Mouse (Mus musculus) kidney, embryonic 15.5 days (tissue): ENCODE measurements around the gene Kank2. TPM values are rescaled to one million over a fixed set of nuclear protein-coding genes. Genes with fewer than 3 reads are reported as not detected.

Source experiments
- ATAC-seq: fragments of 200-750 bp; cut with Nextera tagmentation; replicated peaks from 2 replicates; pipeline ENCODE4 v1.8.0; 2017; ENCODE audit warnings: moderate TSS enrichment; ENCODE audit not compliant: low FRiP score
- H3K27ac ChIP-seq: fragments of 300-500 bp; sonication (generic); 2 replicates; pipeline ENCODE4 v1.5.1; 2015; ENCODE audit warnings: mild to moderate bottlenecking, inconsistent platforms
- H3K27me3 ChIP-seq: fragments of 300-500 bp; sonication (generic); 2 replicates; pipeline ENCODE4 v1.6.1; 2015; ENCODE audit warnings: inconsistent platforms
- H3K36me3 ChIP-seq: fragments of 300-500 bp; sonication (generic); 2 replicates; pipeline ENCODE4 v1.6.1; 2015; ENCODE audit warnings: inconsistent platforms
- H3K4me1 ChIP-seq: fragments of 300-500 bp; sonication (generic); 2 replicates; pipeline ENCODE4 v1.6.1; 2015; ENCODE audit warnings: inconsistent platforms
- H3K4me2 ChIP-seq: fragments of 300-500 bp; sonication (generic); 2 replicates; pipeline ENCODE4 v1.6.1; 2015; ENCODE audit warnings: moderate library complexity, mild to moderate bottlenecking, inconsistent platforms
- H3K4me3 ChIP-seq: fragments of 300-500 bp; sonication (generic); replicated peaks from 2 replicates; pipeline ENCODE4 v1.5.1; 2015; ENCODE audit warnings: mild to moderate bottlenecking, inconsistent platforms
- H3K9ac ChIP-seq: fragments of 300-500 bp; sonication (generic); 2 replicates; pipeline ENCODE4 v1.6.1; 2015; ENCODE audit warnings: mild to moderate bottlenecking, inconsistent platforms
- H3K9me3 ChIP-seq: fragments of 300-500 bp; sonication (generic); replicated peaks from 2 replicates; pipeline ENCODE4 v1.6.1; 2016; ENCODE audit warnings: inconsistent platforms
- WGBS: fragments of 180-500 bp; shearing (Covaris S2); methylation state at CpG from one replicate; pipeline ENCODE4 v1.1.7; 2015; ENCODE audit warnings: mixed read lengths; 5-methylcytosine and 5-hydroxymethylcytosine counted together
- polyA plus RNA-seq: library from polyadenylated mRNA; unstranded; fragments of >200 nt; fragmentation: Nextera tagmentation; extraction: Ambion mirVana; gene quantifications from 2 replicates; pipeline ENCODE4 v1.2.1, GENCODE M21; 2015

Kank2 gene
- polyA plus RNA-seq, 1 experiment from 2014 or later: 23.2 TPM

DNA sequence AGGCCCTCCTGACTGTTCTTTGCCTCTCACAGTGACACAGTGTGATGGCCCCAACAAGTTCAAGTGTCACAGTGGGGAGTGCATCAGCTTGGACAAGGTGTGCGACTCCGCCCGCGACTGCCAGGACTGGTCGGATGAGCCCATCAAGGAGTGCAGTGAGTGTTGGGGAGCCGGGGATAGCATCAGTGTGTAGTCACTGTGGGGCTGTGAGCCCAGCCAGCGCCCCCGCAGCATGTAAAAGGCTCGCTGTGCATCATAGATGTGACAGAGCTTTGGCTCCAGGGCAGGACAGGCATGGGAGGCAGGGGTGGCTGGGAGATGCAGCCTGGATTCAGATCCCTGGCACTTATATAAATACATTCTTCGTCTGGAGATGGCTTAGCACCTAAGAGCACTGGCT is 61.4 kb downstream of the Kank2 start:
- 91% methylated on average over 10 of the region's 10 CpGs for WGBS
- Histone ChIP-seq H3K4me1 (0 out of 2 replicates have a peak, but pooled peaks cover 6% of the 10 kb centered on the region), H3K4me2 (no peak overlapping the region), H3K9me3 (no peaks in the 10 kb centered on the region), H3K4me3 (no peak overlapping the region), H3K27ac (0 out of 2 replicates have a peak overlapping the region, but pooled peaks have one; percentile 51), H3K9ac (no peak overlapping the region), H3K36me3 (peaks cover 98% of the 10 kb centered on the region), H3K27me3 (no peaks in the 10 kb centered on the region)
- ATAC-seq: no peak

DNA sequence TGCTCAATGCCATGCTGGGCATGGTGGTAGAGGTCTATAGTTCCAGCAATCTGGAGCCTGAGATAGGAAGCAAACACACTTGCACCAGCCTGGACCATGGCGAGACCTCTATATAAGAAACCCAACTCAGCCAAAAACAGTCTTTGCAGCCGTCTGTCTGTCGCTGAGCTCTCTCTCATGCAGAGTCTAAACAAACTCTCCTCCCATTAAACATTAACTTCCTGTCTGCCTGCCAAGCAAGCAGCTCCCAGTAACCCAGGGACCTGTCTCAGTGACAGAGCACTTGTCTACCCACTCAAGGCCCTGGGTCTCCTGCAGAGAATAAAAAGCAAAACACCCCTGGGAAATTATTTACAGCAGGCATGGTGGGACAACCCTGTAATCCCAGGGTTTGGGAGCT is 62.0 kb downstream of the Kank2 start:
- H3K27ac ChIP-seq: peak overlapping the region; percentile 51; the same call in 1 of the 2 replicates
- no peak overlapping the region for H3K4me2 ChIP-seq
- no peaks in the 10 kb centered on the region for H3K9me3 ChIP-seq
- no peak for ATAC-seq
- 0 out of 2 replicates have a peak, but pooled peaks cover 6% of the 10 kb centered on the region for H3K4me1 ChIP-seq
- 64% methylated on average over 3 of the region's 3 CpGs for WGBS
- peaks cover 98% of the 10 kb centered on the region for H3K36me3 ChIP-seq
- no peak overlapping the region for H3K9ac ChIP-seq
- H3K4me3 ChIP-seq: no peak overlapping the region
- no peaks in the 10 kb centered on the region for H3K27me3 ChIP-seq

DNA sequence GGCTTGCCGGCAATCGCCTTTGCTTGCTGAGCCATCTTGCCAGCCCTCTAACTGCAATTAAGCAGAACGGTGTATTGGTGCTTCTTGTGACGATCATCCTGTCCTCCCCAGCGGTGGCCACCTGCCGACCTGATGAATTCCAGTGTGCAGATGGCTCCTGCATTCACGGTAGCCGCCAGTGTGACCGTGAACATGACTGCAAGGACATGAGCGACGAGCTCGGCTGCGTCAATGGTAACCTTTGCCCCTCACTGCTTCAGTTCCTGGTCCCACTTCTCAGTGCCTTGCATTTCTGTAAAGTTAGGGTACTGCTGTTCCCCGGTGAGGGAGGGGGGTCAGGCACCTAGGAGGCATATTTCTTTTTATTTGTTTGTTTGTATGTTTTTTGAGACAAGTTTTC is 63.4 kb downstream of the Kank2 start:
- Histone ChIP-seq H3K36me3 (peaks cover 91% of the 10 kb centered on the region), H3K4me3 (no peak overlapping the region), H3K27ac (no peak overlapping the region), H3K9ac (no peak overlapping the region), H3K9me3 (no peaks in the 10 kb centered on the region), H3K27me3 (no peaks in the 10 kb centered on the region), H3K4me2 (no peak overlapping the region), H3K4me1 (0 out of 2 replicates have a peak, but pooled peaks cover 12% of the 10 kb centered on the region)
- no peak for ATAC-seq
- 87% methylated on average over 14 of the region's 14 CpGs for WGBS

DNA sequence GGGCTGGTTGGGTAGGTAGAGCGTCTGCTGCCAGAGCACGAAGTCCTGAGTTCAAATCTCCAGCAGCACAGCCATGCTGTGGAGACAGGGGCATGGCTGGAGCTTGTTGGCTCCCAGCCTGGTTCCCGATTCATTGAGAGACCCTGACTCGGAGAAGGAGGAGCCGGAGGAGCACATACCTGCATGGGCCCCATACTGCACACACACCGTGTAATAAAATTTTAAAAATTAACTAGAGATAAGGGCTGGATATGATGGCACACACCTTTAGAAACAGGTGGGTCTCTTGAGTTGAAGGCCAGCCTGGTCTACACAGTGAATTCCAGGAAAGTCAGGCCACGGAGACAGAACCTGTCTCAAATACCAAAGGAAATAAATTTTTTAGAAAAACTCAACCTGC is 64.6 kb downstream of the Kank2 start:
- H3K9me3 ChIP-seq: no peaks in the 10 kb centered on the region
- no peak overlapping the region for H3K4me3 ChIP-seq
- no peak overlapping the region for H3K27ac ChIP-seq
- no peak overlapping the region for H3K4me2 ChIP-seq
- no peak overlapping the region for H3K9ac ChIP-seq
- peaks cover 83% of the 10 kb centered on the region for H3K36me3 ChIP-seq
- no peaks in the 10 kb centered on the region for H3K27me3 ChIP-seq
- 93% methylated on average over 7 of the region's 7 CpGs for WGBS
- peaks cover 23% of the 10 kb centered on the region for H3K4me1 ChIP-seq
- no peak for ATAC-seq

DNA sequence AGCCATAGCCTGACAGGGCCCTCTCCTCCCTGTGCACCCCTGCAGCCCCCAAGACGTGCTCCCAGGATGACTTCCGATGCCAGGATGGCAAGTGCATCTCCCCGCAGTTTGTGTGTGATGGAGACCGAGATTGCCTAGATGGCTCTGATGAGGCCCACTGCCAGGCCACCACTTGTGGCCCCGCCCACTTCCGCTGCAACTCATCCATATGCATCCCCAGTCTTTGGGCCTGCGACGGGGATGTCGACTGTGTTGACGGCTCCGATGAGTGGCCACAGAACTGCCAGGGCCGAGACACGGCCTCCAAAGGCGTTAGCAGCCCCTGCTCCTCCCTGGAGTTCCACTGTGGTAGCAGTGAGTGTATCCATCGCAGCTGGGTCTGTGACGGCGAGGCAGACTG is 65.1 kb downstream of the Kank2 start:
- peaks cover 26% of the 10 kb centered on the region for H3K4me1 ChIP-seq
- no peak for ATAC-seq
- H3K4me2 ChIP-seq: no peak overlapping the region
- H3K27me3 ChIP-seq: no peaks in the 10 kb centered on the region
- no peak overlapping the region for H3K9ac ChIP-seq
- peaks cover 80% of the 10 kb centered on the region for H3K36me3 ChIP-seq
- no peak overlapping the region for H3K27ac ChIP-seq
- H3K9me3 ChIP-seq: no peaks in the 10 kb centered on the region
- H3K4me3 ChIP-seq: no peak overlapping the region
- WGBS: 96% methylated on average over 17 of the region's 17 CpGs

DNA sequence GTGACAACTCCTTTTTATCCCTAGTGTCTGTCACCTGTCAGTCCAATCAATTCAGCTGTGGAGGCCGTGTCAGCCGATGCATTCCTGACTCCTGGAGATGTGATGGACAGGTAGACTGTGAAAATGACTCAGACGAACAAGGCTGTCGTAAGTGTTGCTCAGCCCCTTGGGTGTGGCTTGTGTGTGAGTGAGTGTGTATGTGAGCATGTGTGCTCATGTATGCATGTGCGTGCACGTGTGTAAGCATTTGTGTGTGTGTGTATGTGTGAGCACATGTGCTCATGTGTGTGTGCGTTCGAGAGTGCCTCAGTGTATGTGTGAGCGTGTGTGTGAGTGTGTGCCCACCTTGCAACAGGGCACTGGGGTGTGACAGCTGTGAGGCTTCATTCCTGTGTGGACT is 66.3 kb downstream of the Kank2 start:
- H3K9me3 ChIP-seq: no peaks in the 10 kb centered on the region
- H3K27me3 ChIP-seq: no peaks in the 10 kb centered on the region
- no peak for ATAC-seq
- H3K27ac ChIP-seq: no peak overlapping the region
- H3K36me3 ChIP-seq: peaks cover 71% of the 10 kb centered on the region
- peaks cover 34% of the 10 kb centered on the region for H3K4me1 ChIP-seq
- no peak overlapping the region for H3K4me2 ChIP-seq
- 94% methylated on average over 9 of the region's 9 CpGs for WGBS
- no peak overlapping the region for H3K4me3 ChIP-seq
- no peak overlapping the region for H3K9ac ChIP-seq

DNA sequence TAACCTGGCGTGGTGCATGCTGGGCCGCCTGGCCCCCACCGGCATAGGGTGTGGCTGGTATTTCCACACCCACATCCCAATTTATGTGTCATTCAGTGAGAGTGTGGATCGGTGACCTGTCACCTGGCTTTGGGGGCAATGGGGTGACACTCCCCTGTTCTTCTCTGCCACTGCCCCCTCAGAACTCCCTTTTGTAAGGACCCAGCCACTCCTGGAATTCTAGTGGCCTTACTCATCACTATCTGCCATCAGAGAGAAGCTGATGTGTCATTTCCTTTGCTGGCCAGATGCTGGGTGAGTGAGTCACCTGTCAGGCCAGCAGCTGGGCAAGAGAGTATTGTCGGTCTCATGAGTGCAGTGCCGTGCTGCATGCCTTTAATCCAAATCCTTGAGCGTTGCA is 69.3 kb downstream of the Kank2 start:
- Histone ChIP-seq H3K36me3 (peaks cover 57% of the 10 kb centered on the region), H3K9me3 (no peaks in the 10 kb centered on the region), H3K4me2 (no peak overlapping the region), H3K4me1 (peaks cover 57% of the 10 kb centered on the region), H3K4me3 (no peak overlapping the region), H3K27me3 (no peaks in the 10 kb centered on the region), H3K9ac (no peak overlapping the region), H3K27ac (0 out of 2 replicates have a peak overlapping the region, but pooled peaks have one; percentile 18)
- whole genome bisulfite sequencing: 80% methylated on average over 7 of the region's 7 CpGs
- no peak for ATAC-seq

DNA sequence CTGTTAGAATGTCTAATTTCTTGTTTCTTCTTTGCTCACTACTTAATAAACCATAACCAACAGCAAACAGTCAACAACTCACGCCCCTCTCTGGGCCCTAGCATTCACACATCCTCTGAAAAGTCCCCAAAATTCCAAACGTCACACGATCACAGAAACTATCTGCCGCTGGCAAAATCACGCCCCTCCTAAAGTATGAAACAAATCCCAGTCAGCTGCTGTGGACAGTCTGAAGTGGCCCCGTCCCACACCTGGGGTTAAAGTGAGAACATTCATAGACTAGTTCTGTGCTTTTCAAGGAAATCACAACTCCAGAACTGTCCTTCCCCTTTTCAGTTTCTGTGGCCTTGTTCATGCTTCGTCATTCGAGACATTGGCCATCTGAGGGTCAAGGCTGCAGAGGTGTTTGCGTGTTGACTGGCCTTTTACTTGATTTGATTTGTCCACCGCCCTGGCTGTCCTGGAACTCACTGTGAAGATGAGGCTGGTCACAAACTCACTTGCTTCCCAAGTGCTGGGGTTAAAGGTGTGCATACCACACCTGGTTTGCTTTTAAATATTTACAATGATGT is 70.2 kb downstream of the Kank2 start:
- H3K36me3 ChIP-seq: peaks cover 48% of the 10 kb centered on the region
- no peaks in the 10 kb centered on the region for H3K27me3 ChIP-seq
- H3K27ac ChIP-seq: no peak overlapping the region
- H3K4me1 ChIP-seq: peaks cover 57% of the 10 kb centered on the region
- WGBS: 85% methylated on average over 10 of the region's 10 CpGs
- no peak for ATAC-seq
- no peaks in the 10 kb centered on the region for H3K9me3 ChIP-seq
- no peak overlapping the region for H3K4me2 ChIP-seq
- H3K9ac ChIP-seq: no peak overlapping the region
- H3K4me3 ChIP-seq: no peak overlapping the region

DNA sequence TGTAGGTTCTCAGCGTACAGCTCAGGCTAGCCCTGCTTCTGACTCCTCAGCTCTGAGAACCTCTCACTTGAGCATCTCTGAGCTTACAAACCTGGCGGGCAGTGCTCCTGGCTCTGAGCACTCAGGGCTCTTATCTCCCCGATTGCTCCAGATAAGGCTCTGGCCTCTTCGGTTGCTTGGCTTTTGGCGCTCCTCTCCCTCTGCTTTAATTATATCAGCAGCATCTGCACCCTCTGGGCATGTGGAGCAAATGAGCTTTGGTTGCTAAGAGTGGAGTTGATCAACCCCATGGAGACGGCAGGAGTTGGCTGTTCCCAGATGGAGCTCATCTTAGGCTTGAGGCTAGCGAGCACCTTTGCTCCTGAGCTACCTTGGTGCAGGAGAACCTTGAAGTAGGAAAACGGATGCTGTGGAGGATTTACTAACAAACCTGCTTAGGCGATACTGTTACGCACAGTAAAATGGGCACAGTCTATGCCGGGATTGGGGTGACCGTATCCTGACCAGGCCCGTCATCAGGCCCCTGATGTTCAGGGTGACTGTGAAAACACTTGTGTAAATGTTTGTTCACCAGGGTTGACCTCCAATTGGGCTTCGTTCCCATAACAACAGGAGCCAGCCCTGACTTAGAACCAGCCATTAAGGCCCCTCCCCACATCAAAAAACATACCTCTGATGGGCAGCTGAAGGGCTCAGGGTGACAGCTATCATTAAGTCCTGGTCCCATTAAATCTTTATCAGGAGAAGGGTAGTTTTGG is 72.1 kb downstream of the Kank2 start:
- Histone ChIP-seq H3K9ac (no peak overlapping the region), H3K27ac (peak overlapping the region; percentile 42; the same call in 1 of the 2 replicates), H3K4me2 (peak overlapping the region; percentile 72), H3K27me3 (no peaks in the 10 kb centered on the region), H3K4me1 (peaks cover 64% of the 10 kb centered on the region), H3K4me3 (no peak overlapping the region), H3K36me3 (peaks cover 28% of the 10 kb centered on the region), H3K9me3 (no peaks in the 10 kb centered on the region)
- no peak for ATAC-seq
- 73% methylated on average over 14 of the region's 14 CpGs for WGBS

DNA sequence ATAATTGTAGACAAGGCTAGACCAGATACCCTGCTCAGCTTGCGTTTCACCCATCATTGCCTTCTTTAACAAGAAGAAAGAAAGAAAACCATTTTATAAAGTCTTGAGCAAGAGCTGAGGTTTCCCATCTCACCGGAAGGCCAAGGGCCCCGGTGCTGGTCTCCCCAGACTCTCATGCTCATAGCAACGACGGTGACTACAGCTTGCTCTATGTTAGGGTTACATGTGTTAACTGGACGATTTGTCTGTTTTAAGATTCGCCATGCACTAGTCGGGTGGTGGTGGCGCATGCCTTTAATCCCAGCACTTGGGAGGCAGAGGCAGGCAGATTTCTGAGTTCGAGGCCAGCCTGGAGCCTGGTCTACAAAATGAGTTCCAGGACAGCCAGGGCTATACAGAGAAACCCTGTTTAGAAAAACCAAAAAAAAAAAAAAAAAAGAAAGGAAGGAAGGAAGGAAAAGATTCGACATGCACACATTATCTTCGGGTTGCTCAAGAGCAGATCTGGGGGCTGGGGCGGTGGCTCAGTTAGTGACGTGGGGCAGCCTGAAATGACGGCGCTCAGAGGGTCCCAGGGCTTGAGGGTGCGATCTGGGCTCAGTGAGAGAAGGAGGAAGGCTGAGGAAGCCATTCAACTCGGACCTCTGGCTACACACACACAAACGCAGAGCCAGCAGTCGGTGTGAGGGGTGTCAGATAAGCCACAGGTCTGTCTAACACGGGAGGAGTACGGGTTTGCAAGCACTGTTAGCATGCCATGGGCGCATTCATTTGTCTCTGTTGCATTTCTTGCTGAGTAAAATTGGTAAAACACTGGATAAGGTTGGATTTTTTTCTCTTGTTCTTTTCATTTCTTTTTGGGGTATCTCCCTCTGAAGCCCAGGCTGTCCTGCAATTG is 73.1 kb downstream of the Kank2 start:
- peaks cover 24% of the 10 kb centered on the region for H3K36me3 ChIP-seq
- H3K27me3 ChIP-seq: no peaks in the 10 kb centered on the region
- H3K27ac ChIP-seq: peak overlapping the region; percentile 96; the same call in 1 of the 2 replicates
- WGBS: 73% methylated on average over 23 of the region's 23 CpGs
- no peak overlapping the region for H3K9ac ChIP-seq
- H3K4me1 ChIP-seq: peaks cover 65% of the 10 kb centered on the region
- no peaks in the 10 kb centered on the region for H3K9me3 ChIP-seq
- ATAC-seq: no peak
- H3K4me3 ChIP-seq: peak overlapping the region; percentile 77
- H3K4me2 ChIP-seq: peak overlapping the region; percentile 72

DNA sequence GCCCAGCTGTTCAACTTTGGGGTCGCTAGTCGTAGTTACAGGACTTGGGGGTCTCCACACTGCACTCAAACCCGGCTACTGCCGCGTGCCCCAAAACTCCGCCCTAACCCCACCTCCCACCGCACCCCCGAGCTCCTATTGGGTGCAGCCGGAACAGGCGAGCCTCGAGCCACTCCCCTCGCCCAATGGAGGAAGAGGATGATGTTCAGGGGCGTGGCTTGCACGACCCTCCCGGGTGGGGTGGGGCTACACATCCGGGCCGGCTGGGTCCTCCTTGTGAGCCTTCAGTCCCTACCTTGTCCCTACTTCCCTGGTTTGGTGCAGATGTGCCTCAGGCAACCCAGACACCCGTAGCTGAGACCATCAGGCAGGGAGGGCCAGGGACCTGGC is 74.4 kb downstream of the Kank2 start:
- H3K27ac ChIP-seq: peak overlapping the region; percentile 96
- H3K27me3 ChIP-seq: no peaks in the 10 kb centered on the region
- peaks cover 54% of the 10 kb centered on the region for H3K4me1 ChIP-seq
- 0% methylated on average over 18 of the region's 18 CpGs for WGBS
- H3K4me3 ChIP-seq: peak overlapping the region; percentile 77
- peaks cover 22% of the 10 kb centered on the region; the same call in 1 of the 2 replicates for H3K36me3 ChIP-seq
- H3K4me2 ChIP-seq: peak overlapping the region; percentile 72
- ATAC-seq: peak; percentile 95
- H3K9me3 ChIP-seq: no peaks in the 10 kb centered on the region
- peak overlapping the region; percentile 72 for H3K9ac ChIP-seq
